Mouse (Mus musculus): ENCODE measurements at regions not wholly inside any gene's neighbourhood (a gene's known extent, or its start where the extent isn't known, plus 50 kb on each side); places are given as distances from the start of the nearest gene placed in this dataset.

DNA sequence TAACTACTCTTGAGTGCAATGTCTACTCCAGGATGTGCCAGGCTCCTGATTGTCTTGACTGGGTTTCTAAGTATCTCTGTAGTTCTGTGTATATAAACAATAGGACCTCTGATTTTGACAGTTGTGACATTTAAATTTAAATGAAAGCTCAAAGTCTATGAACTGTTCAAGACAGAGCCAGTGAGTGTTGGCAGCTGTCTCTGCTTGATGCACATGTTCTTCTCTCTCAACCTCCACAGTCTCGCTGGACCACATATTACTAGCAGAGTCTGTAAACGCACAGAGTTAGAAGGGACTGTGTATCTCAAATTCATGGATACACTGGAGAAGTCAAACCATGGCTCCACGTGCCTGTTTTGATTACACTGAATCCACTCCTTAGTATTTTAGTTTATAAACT, 1291.0 kb downstream of the Defb40 start:
- DNase-seq = no peak
- H3K36me3 ChIP-seq (ENCODE audit: control insufficient read depth, insufficient read depth, low read length) = no peaks in the 10 kb centered on the region
- H3K27me3 ChIP-seq (ENCODE audit: control insufficient read depth, insufficient read depth, low read length) = no peaks in the 10 kb centered on the region
- WGBS = 74% methylated on average over 3 of the region's 3 CpGs
- H3K27ac ChIP-seq = no peak overlapping the region
- no peaks in the 10 kb centered on the region for H3K79me2 ChIP-seq (replicated peaks; ENCODE audit: control insufficient read depth, insufficient read depth, low read length)
- no peak for TF ChIP-seq CTCF (IDR thresholded peaks at IDR 0.05)
- no peak for TF ChIP-seq EP300 (IDR thresholded peaks at IDR 0.05; ENCODE audit: insufficient read depth, low read depth, low read length)
- TF ChIP-seq POLR2A (IDR thresholded peaks at IDR 0.05; ENCODE audit: insufficient read depth, low read depth, low read length) = no peak
- H3K9ac ChIP-seq (ENCODE audit: low read depth, low read length) = no peak overlapping the region
- no peak overlapping the region for H3K4me3 ChIP-seq
- H3K4me1 ChIP-seq (ENCODE audit: control insufficient read depth, insufficient read depth, low read length) = no peaks in the 10 kb centered on the region
- intact Hi-C loops (cut with DNase I) = no loop called here

- intact Hi-C loops (cut with DNase I) = loop anchor here (10.0 kb wide), 1 partner anchor 90 kb away; no protein-coding TSS in a partner anchor
Measured at GRCm38 (mm10) chr8:17664371-17665141, 1313.5 kb downstream of the Defb40 start.

DNA sequence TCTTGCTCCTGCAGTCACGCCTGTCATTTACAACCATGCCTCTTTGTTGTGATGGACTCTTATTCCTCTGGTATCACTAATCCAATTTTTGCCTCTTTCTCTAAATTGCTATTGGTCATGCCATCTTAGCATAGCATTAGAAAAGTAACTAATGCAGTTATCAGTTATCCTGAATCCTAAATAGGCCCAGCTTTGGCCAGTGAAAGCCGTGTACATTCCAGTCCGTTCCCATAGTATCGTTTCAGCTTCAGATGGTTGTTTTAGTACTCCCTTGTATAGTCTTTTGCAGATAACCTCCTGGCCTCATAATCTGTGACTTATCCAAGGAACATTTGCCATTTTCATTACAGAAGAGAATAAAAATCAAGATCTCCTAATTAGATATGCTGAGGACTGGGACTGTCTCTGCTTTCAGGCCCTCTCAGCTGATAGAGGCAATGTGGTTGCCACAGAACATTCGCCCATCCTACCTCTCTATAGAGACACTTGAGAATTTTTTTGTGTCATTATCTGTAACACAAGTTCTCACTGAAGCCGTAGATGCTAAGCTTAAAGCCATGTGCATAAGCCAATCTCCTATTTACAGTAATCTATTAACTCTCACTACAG, 1318.2 kb downstream of the Defb40 start:
- H3K4me3 ChIP-seq = no peak overlapping the region
- no peak overlapping the region for H3K9ac ChIP-seq (ENCODE audit: low read depth, low read length)
- 64% methylated on average over 6 of the region's 6 CpGs for WGBS
- no peaks in the 10 kb centered on the region for H3K36me3 ChIP-seq (ENCODE audit: control insufficient read depth, insufficient read depth, low read length)
- H3K27me3 ChIP-seq (ENCODE audit: control insufficient read depth, insufficient read depth, low read length) = no peaks in the 10 kb centered on the region
- no peak for DNase-seq
- TF ChIP-seq POLR2A (IDR thresholded peaks at IDR 0.05; ENCODE audit: insufficient read depth, low read depth, low read length) (no peak), EP300 (IDR thresholded peaks at IDR 0.05; ENCODE audit: insufficient read depth, low read depth, low read length) (no peak), CTCF (IDR thresholded peaks at IDR 0.05) (no peak)
- no peaks in the 10 kb centered on the region for H3K79me2 ChIP-seq (replicated peaks; ENCODE audit: control insufficient read depth, insufficient read depth, low read length)
- no peak overlapping the region for H3K27ac ChIP-seq
- no peaks in the 10 kb centered on the region for H3K4me1 ChIP-seq (ENCODE audit: control insufficient read depth, insufficient read depth, low read length)
- intact Hi-C loops (cut with DNase I) = loop anchor here (10.0 kb wide), 1 partner anchor 85 kb away; no protein-coding TSS in a partner anchor

More at GRCm38 (mm10) chr8:17664371-17665141, 1313.5 kb downstream of the Defb40 start:
- no peak overlapping the region for H3K4me3 ChIP-seq
- WGBS = 25% methylated on average over 6 of the region's 6 CpGs
- no peaks in the 10 kb centered on the region for H3K79me2 ChIP-seq (replicated peaks; ENCODE audit: control insufficient read depth, insufficient read depth, low read length)
- no peak overlapping the region for H3K9ac ChIP-seq (ENCODE audit: low read depth, low read length)
- TF ChIP-seq POLR2A (IDR thresholded peaks at IDR 0.05; ENCODE audit: insufficient read depth, low read depth, low read length) (no peak), CTCF (IDR thresholded peaks at IDR 0.05) (0 out of 2 replicates have a peak, but pooled peaks have one; percentile 10)
- no peaks in the 10 kb centered on the region for H3K4me1 ChIP-seq (ENCODE audit: control insufficient read depth, insufficient read depth, low read length)
- no peaks in the 10 kb centered on the region for H3K27me3 ChIP-seq (ENCODE audit: control insufficient read depth, insufficient read depth, low read length)
- H3K27ac ChIP-seq = no peak overlapping the region
- peak; percentile 11 to 18 for DNase-seq
- no peaks in the 10 kb centered on the region for H3K36me3 ChIP-seq (ENCODE audit: control insufficient read depth, insufficient read depth, low read length)

DNA sequence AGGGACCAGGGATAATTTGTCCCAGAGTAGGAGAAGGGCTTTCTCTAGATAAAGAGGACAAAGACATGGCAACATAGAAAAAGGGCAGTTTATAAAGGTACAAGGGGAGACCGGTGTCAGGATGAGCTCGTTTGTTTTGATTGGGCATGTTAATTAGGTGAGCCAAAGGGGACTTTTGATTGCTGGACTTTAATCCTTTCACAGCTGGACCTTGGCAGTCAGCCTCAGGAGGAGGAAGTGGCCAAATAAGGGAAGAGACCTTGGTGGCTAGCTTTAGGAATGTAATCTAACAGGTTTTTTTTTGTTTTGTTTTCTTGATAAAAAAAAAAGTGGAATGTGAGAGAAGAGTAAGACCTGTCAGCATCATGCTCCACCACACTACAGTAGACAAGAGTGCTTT, 1324.3 kb downstream of the Defb40 start:
- Histone ChIP-seq H3K27me3 (ENCODE audit: control insufficient read depth, insufficient read depth, low read length) (no peaks in the 10 kb centered on the region), H3K27ac (no peak overlapping the region), H3K4me1 (ENCODE audit: control insufficient read depth, insufficient read depth, low read length) (no peaks in the 10 kb centered on the region), H3K36me3 (ENCODE audit: control insufficient read depth, insufficient read depth, low read length) (no peaks in the 10 kb centered on the region), H3K9ac (ENCODE audit: low read depth, low read length) (no peak overlapping the region), H3K79me2 (replicated peaks; ENCODE audit: control insufficient read depth, insufficient read depth, low read length) (no peaks in the 10 kb centered on the region), H3K4me3 (no peak overlapping the region)
- no peak for DNase-seq
- no peak for TF ChIP-seq EP300 (IDR thresholded peaks at IDR 0.05; ENCODE audit: insufficient read depth, low read depth, low read length)
- TF ChIP-seq POLR2A (IDR thresholded peaks at IDR 0.05; ENCODE audit: insufficient read depth, low read depth, low read length) = no peak
- TF ChIP-seq CTCF (IDR thresholded peaks at IDR 0.05) = no peak
- intact Hi-C loops (cut with DNase I) = no loop called here
- 6% methylated on average over 2 of the region's 2 CpGs for WGBS

GRCm38 (mm10) chr8:17647559-17647958, 1330.5 kb downstream of the Defb40 start:
- DNase-seq = no peak
- Histone ChIP-seq H3K4me1 (ENCODE audit: control insufficient read depth, insufficient read depth, low read length) (no peaks in the 10 kb centered on the region), H3K27me3 (ENCODE audit: control insufficient read depth, insufficient read depth, low read length) (no peaks in the 10 kb centered on the region), H3K27ac (no peak overlapping the region), H3K79me2 (replicated peaks; ENCODE audit: control insufficient read depth, insufficient read depth, low read length) (no peaks in the 10 kb centered on the region), H3K4me3 (no peak overlapping the region), H3K36me3 (ENCODE audit: control insufficient read depth, insufficient read depth, low read length) (no peaks in the 10 kb centered on the region), H3K9ac (ENCODE audit: low read depth, low read length) (no peak overlapping the region)
- intact Hi-C loops (cut with DNase I) = no loop called here
- no peak for TF ChIP-seq EP300 (IDR thresholded peaks at IDR 0.05; ENCODE audit: insufficient read depth, low read depth, low read length)
- TF ChIP-seq CTCF (IDR thresholded peaks at IDR 0.05) = no peak
- TF ChIP-seq POLR2A (IDR thresholded peaks at IDR 0.05; ENCODE audit: insufficient read depth, low read depth, low read length) = no peak

DNA sequence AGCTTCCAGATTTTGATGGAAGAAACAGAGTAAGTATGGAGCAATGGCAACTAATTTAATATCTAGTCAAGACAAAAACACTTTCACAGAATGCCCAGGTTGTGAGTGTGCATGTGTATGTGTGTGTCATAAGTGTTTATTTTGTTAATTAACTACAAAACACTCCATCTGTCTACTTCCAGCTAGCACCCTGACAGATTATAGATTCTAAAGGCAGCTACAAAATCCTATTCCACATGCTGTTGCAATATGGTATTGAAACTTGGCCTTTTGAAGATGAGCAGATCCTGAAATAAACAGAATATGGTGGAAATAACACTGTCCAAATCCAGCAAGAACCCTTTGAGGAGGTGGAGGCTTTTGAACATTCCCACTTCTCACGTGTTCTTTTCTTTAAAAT, 1356.9 kb downstream of the Defb40 start:
- H3K4me3 ChIP-seq = no peak overlapping the region
- no peak for DNase-seq
- 33% methylated on average over 1 of the region's 1 CpGs for WGBS
- no peaks in the 10 kb centered on the region for H3K4me1 ChIP-seq (ENCODE audit: control insufficient read depth, insufficient read depth, low read length)
- TF ChIP-seq CTCF (IDR thresholded peaks at IDR 0.05) = no peak
- TF ChIP-seq POLR2A (IDR thresholded peaks at IDR 0.05; ENCODE audit: insufficient read depth, low read depth, low read length) = no peak
- no peak overlapping the region for H3K9ac ChIP-seq (ENCODE audit: low read depth, low read length)
- intact Hi-C loops (cut with DNase I) = no loop called here
- no peaks in the 10 kb centered on the region for H3K79me2 ChIP-seq (replicated peaks; ENCODE audit: control insufficient read depth, insufficient read depth, low read length)
- H3K27me3 ChIP-seq (ENCODE audit: control insufficient read depth, insufficient read depth, low read length) = no peaks in the 10 kb centered on the region
- no peaks in the 10 kb centered on the region for H3K36me3 ChIP-seq (ENCODE audit: control insufficient read depth, insufficient read depth, low read length)
- no peak overlapping the region for H3K27ac ChIP-seq
